Mouse (Mus musculus): Measurements from ENCODE around the gene Arhgef3.

DNA sequence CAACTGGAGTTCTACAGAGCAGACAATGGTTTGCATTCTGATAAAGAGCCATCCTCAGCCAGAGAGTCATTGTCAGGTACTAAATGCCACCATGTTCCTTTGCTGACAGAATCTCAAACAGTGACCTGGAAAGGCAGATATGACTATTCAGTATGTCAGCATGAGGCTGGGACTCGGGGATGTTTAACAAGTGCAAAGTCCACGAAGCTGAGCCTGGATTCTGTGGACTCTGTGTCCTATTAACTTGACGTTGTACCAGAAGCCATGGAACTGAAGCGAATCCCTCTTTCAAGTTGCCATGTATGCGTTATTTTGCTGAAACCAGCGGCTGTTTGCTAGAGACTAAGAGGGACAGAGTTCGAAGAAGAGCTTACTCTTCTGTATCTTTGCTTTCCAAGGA, 181.1 kb downstream of the Arhgef3 start:
- TF ChIP-seq POLR2A (IDR thresholded peaks at IDR 0.05; ENCODE audit: borderline replicate concordance, extremely low read depth, low read depth, low read length) (no peak), CTCF (IDR thresholded peaks at IDR 0.05; ENCODE audit: insufficient read depth, low read length) (no peak)

All from lung, adult 2 months (tissue).